Mouse (Mus musculus) megakaryocyte, adult 5-6 weeks (primary cell): Measurements from ENCODE around the gene 2410002F23Rik. TPM values are rescaled to one million over a fixed set of nuclear protein-coding genes. Genes with fewer than 3 reads are reported as not detected.
"Not testable (repeated sequence)": the region's sequence is repeated elsewhere in the genome, so short reads cannot be mapped to it uniquely, and the experiment has no call there.

Experiments used
- ATAC-seq: 2 replicates; pipeline ENCODE4 v1.8.0; 2016; ENCODE audit warnings: mild to moderate bottlenecking, inconsistent platforms; ENCODE audit not compliant: poor library complexity, severe bottlenecking
- total RNA-seq, 2 experiments: library from RNA; stranded (forward) in 1 of 2; stranded (reverse) in 1 of 2; fragments of 153-499, 151-499 nt in 1 of 2; fragments of 221-1000, 200-1000 nt in 1 of 2; gene quantifications; 2 replicates each; pipeline versions ENCODE4 v1.2.3 to v1.2.4; 2015 to 2017

The 2410002F23Rik gene
- total RNA-seq, 2 experiments from 2014 or later, result 19.9 to 23.0 TPM

DNA sequence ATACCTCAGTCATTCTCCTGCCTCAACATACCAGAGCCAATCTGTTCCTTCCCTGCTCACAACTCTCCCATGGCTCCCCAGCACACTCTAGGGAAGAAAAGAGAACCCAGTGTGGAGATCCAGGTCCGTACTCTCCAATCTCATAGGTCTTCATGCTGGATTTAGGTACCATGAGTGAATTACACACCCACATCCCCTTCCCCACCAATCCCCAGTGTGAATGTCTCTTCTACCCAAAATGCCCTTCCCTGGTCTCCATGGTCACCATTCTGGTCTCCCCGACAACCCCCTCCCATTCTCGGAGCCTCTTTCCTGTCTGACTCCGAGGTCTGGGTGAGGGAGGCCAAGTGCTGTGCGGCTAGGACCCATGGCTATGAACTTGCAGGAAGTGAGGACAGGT, 14.6 kb downstream of the 2410002F23Rik start, which contains the start of gene Gm15517:
TSS of gene Gm15517 (plus strand) at position 301 of the 400 bp plus-strand sequence.
- ATAC-seq, result no peak

DNA sequence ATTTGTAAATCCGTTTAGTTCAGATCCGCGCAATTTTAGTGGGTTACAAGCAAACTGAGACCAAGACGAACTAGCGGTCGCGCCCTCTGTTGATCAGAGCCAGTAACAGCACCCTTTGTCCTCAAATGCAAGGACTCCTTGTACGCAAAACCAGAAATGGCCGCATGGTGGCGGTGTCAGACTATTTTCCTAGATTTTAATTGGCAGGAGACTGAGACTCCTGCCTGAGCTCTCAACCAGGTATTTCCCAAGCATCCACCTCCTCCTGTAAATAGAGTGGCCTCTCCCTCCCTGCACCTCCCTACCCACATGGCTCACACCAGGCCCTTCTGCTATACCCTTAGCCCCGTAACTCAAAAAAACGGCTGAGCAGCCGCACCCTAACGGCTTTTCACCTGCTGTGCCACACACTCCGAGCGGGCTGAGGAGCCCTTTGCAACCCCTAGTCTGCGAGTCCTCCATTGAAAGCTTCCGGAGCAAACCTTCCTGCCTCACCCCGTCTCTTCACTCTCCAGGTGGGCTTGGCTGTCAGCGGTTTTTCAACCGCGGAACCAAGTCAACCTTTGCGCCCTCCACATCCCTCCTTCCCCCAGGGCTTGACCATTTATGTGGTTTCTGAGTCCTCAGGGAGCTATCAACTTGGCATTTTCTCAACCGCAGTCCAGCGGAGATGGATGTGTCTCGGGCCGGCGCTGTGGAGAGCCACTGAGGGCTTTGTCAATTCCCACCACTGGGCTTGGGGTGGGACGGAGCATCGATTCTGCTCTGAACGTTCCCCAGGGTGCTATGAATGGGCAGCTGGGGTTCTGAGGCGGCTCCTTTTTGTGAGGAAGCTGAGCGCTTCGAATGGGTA, 16.5 kb downstream of the 2410002F23Rik start:
- ATAC-seq, result peak; percentile 99

GRCm38 (mm10) chr7:44268117-44268516, 21.6 kb downstream of the 2410002F23Rik start:
- ATAC-seq, result no peak

- no peak for ATAC-seq
Measured at GRCm38 (mm10) chr7:44269397-44269796, 22.9 kb downstream of the 2410002F23Rik start.

DNA sequence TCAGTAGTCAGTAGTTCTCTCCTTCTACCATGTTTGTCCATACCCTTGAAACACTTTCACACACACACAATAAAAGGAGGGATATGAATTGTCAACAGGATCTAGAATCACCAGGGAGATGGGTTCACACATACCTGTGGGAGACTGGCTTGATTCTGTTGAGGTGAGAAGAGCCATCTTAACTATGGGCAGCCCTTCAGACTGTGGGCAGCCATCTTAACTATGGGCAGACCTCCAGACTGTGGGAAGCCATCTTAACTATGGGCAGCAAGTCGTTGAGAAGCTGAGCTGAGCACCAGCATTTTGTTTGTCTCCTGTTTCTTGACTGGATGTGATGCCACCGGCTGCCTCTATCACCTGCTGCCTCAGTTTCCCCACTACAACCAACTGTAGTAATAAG, 24.8 kb downstream of the 2410002F23Rik start:
- ATAC-seq, result 0 out of 2 replicates have a peak, but pooled peaks have one; percentile 49

DNA sequence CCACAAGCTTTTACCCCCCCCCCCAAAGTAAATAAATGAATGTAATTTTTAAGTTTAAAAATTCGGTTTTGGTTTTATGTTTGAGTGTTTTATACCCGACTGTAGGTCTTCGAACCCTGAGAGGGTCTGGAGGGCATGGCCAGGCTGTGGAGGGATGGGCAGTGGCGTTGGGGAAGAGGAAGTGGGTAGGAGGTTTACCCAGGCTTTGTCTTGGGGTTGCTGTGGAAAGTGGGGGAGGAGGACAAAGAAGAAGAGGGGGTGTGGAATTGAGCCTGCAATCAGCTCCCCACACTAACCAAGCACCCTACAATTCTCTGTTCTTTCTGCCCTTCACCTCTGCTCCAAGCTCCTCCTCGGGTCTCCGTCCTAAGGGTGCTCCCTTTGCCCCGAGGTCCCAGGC, 26.0 kb downstream of the 2410002F23Rik start:
- no peak for ATAC-seq

- ATAC-seq, result no peak
Measured at GRCm38 (mm10) chr7:44273446-44273845, 26.9 kb downstream of the 2410002F23Rik start.

DNA sequence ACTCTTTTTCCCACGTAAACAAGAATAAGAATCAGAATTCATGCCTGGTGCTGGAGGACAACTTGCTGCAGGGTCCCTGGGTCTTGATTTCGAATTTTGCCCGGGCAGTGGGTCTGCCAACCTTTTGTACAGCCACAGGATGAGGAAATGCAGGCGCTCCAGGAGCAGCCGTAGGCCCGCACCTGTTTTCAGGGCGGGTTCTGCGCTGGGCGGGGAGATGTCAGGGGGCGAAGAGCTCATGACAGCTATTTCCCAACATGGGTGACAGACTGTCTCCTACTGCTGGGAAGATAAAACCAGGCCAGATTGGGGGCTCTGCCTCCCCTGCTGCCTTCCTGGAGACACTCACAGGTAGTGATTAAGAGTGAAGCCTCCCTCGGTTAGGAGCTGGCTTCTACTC, 27.6 kb downstream of the 2410002F23Rik start:
- ATAC-seq, result no peak

GRCm38 (mm10) chr7:44275546-44275945, 29.0 kb downstream of the 2410002F23Rik start:
- no peak for ATAC-seq

DNA sequence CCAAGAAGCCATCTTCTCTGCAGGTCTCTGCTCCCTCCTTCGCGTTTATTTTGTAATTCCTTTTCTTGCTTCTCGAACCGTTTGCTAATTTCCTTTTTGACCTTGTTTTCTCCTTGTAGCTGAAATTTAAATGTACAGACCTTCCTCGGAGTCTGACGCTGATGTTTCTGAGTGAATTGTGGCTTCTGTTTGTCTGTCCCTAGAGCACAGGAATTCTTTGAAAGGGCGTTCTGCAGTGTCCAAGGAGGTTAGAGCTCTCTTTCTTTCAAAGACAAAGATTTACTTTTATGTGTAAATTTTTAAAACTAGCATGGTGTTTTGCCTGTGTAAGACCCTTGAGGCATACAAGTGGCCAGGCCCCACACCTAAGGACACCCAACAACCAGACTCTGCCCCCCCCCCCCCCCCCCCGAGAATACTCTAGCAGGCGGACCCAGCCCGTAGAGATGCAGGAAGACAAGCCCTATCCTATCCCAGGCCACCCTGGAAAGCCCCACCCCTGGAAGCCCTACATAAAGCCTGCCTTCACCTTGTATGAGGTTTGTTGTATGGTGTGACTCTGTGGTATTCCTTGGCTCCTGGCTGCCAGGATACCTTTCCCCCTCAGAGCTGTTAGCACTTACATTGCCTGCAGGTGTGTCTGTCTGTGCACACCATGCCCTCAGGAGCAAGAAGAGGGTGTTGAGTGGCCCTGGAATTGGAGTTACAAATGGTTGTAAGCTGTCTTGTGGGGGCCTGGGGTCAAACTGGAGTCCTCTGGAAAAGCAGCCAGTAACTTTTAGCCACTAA, 30.1 kb downstream of the 2410002F23Rik start:
- ATAC-seq, result no peak

DNA sequence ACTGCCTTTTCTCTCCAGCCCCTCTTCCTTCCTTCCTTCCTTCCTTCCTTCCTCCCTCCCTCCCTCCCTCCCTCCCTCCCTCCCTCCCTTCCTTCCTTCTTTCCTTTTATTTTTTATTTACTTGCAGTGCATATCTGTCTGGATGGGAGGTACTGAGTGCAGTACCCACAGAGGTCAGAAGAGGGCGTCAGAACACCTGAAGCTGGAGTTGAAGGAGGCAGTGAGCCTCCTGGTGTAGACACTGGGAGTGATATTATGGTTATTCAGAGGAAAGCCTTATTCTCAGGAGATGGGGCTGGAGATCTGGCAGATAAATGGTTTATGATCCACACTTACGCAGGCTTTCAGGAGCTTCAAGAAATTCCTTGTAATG, 30.7 kb downstream of the 2410002F23Rik start:
- ATAC-seq, result no peak

DNA sequence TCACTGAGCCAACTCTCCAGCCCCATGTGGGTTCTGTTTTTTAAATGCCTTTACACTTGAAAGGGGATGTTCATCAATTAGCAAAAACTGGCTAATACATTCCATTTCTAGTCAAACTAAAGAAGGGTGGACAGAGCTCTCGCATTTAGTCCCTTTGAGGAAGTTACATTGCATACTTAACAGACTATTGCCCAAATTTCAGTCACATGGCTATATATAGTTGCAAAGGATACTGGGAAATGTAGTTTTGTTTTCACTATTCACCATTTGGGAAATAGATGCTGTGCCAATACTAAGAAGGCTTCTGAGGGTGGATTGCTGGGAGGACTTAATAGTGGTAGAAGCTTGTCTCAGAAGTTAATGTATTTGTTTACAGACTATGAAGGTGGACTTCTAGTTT, 34.4 kb downstream of the 2410002F23Rik start:
- peak; percentile 95 for ATAC-seq

DNA sequence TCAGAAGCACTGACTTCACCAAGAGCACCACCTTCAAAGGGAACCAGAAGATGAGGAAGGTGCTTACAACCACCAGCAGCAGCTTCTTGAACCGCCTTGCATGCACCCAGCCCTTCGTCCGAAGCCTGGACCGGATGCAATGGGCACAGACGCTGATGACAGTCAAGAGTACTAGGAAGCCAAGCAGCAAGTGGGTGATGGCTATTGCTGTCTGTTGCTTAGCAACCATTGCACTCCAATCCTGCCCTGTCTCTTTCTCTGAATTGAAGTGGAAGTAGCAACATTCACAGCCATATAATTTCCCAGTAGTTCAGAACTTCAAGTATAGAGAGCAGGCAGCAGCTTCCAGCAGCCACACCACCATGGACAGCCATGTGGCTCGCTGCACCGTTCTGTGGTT, 35.1 kb downstream of the 2410002F23Rik start:
- no peak for ATAC-seq

DNA sequence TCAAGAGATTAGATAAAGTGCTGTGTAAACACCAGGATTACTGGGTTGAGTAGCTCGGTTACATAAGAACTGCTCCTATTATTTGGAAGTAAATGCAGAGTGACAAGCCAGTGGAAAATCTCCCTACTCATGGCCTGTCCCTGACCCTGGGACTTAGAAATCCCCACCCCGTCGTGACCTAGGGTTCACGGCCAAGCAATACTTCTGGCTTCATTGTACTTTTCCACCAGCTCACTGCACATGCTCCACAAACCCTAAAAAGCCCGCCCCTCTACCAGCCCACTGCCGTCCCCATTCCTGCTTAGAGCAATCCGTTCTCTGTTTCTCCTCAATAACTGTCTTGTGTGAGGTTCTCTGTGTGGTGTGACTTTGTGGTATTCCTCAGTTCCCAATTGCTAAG, 41.2 kb downstream of the 2410002F23Rik start:
- ATAC-seq, result no peak

GRCm38 (mm10) chr7:44290986-44291385, 44.5 kb downstream of the 2410002F23Rik start:
- no peak for ATAC-seq

DNA sequence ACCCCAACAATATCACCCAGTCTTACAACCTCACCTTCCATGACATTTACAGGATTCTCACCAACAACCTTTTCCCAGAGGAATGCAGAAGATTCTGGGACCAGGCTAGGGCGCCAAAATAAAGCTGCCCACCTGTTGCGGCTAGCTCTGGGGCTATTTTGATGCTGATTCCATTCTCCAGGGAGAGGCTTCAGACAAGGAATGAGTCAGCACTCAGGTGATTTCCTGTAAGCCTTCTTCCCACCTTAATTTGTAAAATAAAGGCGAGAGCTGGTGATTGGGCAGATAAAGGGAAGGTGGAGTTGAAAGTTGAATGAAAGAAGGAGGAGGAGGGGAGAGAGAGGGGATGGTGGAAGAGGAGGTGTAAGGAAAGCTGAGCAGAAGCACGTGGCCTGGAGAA, 44.9 kb downstream of the 2410002F23Rik start:
- ATAC-seq, result no peak

GRCm38 (mm10) chr7:44297501-44297900, 51.0 kb downstream of the 2410002F23Rik start:
- ATAC-seq, result not testable (repeated sequence)

Other genes with a start within 250 kb of the 2410002F23Rik start
- gene Klk1b26, start 234.6 kb upstream of the 2410002F23Rik start, total RNA-seq (2015), result not detected in 2 replicates
- not detected in 2 replicates for gene Klk1b26, start 234.6 kb upstream of the 2410002F23Rik start, total RNA-seq (2017)
- gene Klk1b27, start 194.4 kb upstream of the 2410002F23Rik start, total RNA-seq (2015), result not detected in 2 replicates
- not detected in 2 replicates for gene Klk1b27, start 194.4 kb upstream of the 2410002F23Rik start, total RNA-seq (2017)
- not detected in 2 replicates for gene Klk1b21, start 144.4 kb upstream of the 2410002F23Rik start, total RNA-seq (2015)
- not detected in 2 replicates for gene Klk1b21, start 144.4 kb upstream of the 2410002F23Rik start, total RNA-seq (2017)
- gene Klk1b22, start 134.0 kb upstream of the 2410002F23Rik start, total RNA-seq (2015), result not detected in 2 replicates
- not detected in 2 replicates for gene Klk1b22, start 134.0 kb upstream of the 2410002F23Rik start, total RNA-seq (2017)
- gene Klk1b16, start 110.0 kb upstream of the 2410002F23Rik start, total RNA-seq (2015), result not detected in 2 replicates
- gene Klk1b16, start 110.0 kb upstream of the 2410002F23Rik start, total RNA-seq (2017), result not detected in 2 replicates
- gene Klk1b24, start 58.5 kb upstream of the 2410002F23Rik start, total RNA-seq (2015), result not detected in 2 replicates
- not detected in 2 replicates for gene Klk1b24, start 58.5 kb upstream of the 2410002F23Rik start, total RNA-seq (2017)
- not detected in 2 replicates for gene Klk1b3, start 48.5 kb upstream of the 2410002F23Rik start, total RNA-seq (2015)
- not detected in 2 replicates for gene Klk1b3, start 48.5 kb upstream of the 2410002F23Rik start, total RNA-seq (2017)
- not detected in 2 replicates for gene Klk1b4, start 39.3 kb upstream of the 2410002F23Rik start, total RNA-seq (2015)
- gene Klk1b4, start 39.3 kb upstream of the 2410002F23Rik start, total RNA-seq (2017), result not detected in 2 replicates
- gene Klk1b5, start 30.8 kb upstream of the 2410002F23Rik start, total RNA-seq (2015), result not detected in 2 replicates
- not detected in 2 replicates for gene Klk1b5, start 30.8 kb upstream of the 2410002F23Rik start, total RNA-seq (2017)
- gene Klk1, start 21.4 kb upstream of the 2410002F23Rik start, total RNA-seq (2015), result not detected in 2 replicates
- not detected in 2 replicates for gene Klk1, start 21.4 kb upstream of the 2410002F23Rik start, total RNA-seq (2017)
- not detected in 2 replicates for gene Gm36864, start 10.5 kb upstream of the 2410002F23Rik start, total RNA-seq (2015)
- not detected in 2 replicates for gene Gm36864, start 10.5 kb upstream of the 2410002F23Rik start, total RNA-seq (2017)
- 3.0 and 3.1 TPM in 2 replicates for gene 1700028J19Rik, start within 50 bp of the 2410002F23Rik start, total RNA-seq (2015)
- 0.62 and 0.94 TPM in 2 replicates for gene 1700028J19Rik, start within 50 bp of the 2410002F23Rik start, total RNA-seq (2017)
- not detected in 2 replicates for gene Acp4, start 10.7 kb downstream of the 2410002F23Rik start, total RNA-seq (2015)
- not detected in 2 replicates for gene Acp4, start 10.7 kb downstream of the 2410002F23Rik start, total RNA-seq (2017)
- not detected in 2 replicates for gene Gm15517, start 14.7 kb downstream of the 2410002F23Rik start, total RNA-seq (2015)
- gene Gm15517, start 14.7 kb downstream of the 2410002F23Rik start, total RNA-seq (2017), result not detected in 2 replicates
- 0.80 and 1.9 TPM in 2 replicates for gene Clec11a, start 60.2 kb downstream of the 2410002F23Rik start, total RNA-seq (2015)
- gene Clec11a, start 60.2 kb downstream of the 2410002F23Rik start, total RNA-seq (2017), result 0.77 and 1.7 TPM in 2 replicates
- gene Shank1, start 63.5 kb downstream of the 2410002F23Rik start, total RNA-seq (2015), result 0.02 and 0.07 TPM in 2 replicates
- not detected in 2 replicates for gene Shank1, start 63.5 kb downstream of the 2410002F23Rik start, total RNA-seq (2017)
- 0.29 TPM in 1 of 2 replicates, not detected in the other for gene Syt3, start 137.4 kb downstream of the 2410002F23Rik start, total RNA-seq (2015)
- 0.22 TPM in 1 of 2 replicates, not detected in the other for gene Syt3, start 137.4 kb downstream of the 2410002F23Rik start, total RNA-seq (2017)
- gene 1700008O03Rik, start 139.1 kb downstream of the 2410002F23Rik start, total RNA-seq (2015), result 0.42 TPM in 1 of 2 replicates, not detected in the other
- not detected in 2 replicates for gene 1700008O03Rik, start 139.1 kb downstream of the 2410002F23Rik start, total RNA-seq (2017)
- gene Lrrc4b, start 182.3 kb downstream of the 2410002F23Rik start, total RNA-seq (2015), result not detected in 2 replicates
- gene Lrrc4b, start 182.3 kb downstream of the 2410002F23Rik start, total RNA-seq (2017), result not detected in 2 replicates
- gene Aspdh, start 218.7 kb downstream of the 2410002F23Rik start, total RNA-seq (2015), result not detected in 2 replicates
- not detected in 2 replicates for gene Aspdh, start 218.7 kb downstream of the 2410002F23Rik start, total RNA-seq (2017)
- 18.2 and 20.3 TPM in 2 replicates for gene Josd2, start 221.3 kb downstream of the 2410002F23Rik start, total RNA-seq (2015)
- 12.5 and 14.0 TPM in 2 replicates for gene Josd2, start 221.3 kb downstream of the 2410002F23Rik start, total RNA-seq (2017)
- 42.4 and 47.4 TPM in 2 replicates for gene Emc10, start 249.8 kb downstream of the 2410002F23Rik start, total RNA-seq (2015)
- gene Emc10, start 249.8 kb downstream of the 2410002F23Rik start, total RNA-seq (2017), result 23.1 and 27.4 TPM in 2 replicates
- 1.7 and 2.0 TPM in 2 replicates for gene Fam71e1, start 249.9 kb downstream of the 2410002F23Rik start, total RNA-seq (2015)
- 0.12 TPM in 1 of 2 replicates, not detected in the other for gene Fam71e1, start 249.9 kb downstream of the 2410002F23Rik start, total RNA-seq (2017)